Mouse (Mus musculus) Muller cell, postnatal 12 days (primary cell): ENCODE data around the gene Pgp.

Experiments
- DNase-seq: peaks from one replicate; pipeline ENCODE4 v3.0.0-alpha.2; 2015; ENCODE audit errors: inconsistent ontology term

The Pgp gene

GRCm38 (mm10) chr17:24461580-24461979 is 8.6 kb upstream of the Pgp start:
- DNase-seq, result no peak

- no peak for DNase-seq
Measured at GRCm38 (mm10) chr17:24462932-24463331, 7.3 kb upstream of the Pgp start.

- no peak for DNase-seq
Measured at GRCm38 (mm10) chr17:24463374-24464133, 6.6 kb upstream of the Pgp start.

- DNase-seq, result no peak
Measured at GRCm38 (mm10) chr17:24468636-24469246, 1.5 kb upstream of the Pgp start.

- DNase-seq, result no peak
Measured at GRCm38 (mm10) chr17:24469336-24469909, 769 bp upstream of the Pgp start.

- no peak for DNase-seq
Measured at GRCm38 (mm10) chr17:24470701-24471527, 722 bp downstream of the Pgp start.

GRCm38 (mm10) chr17:24472512-24472911 is 2.3 kb downstream of the Pgp start:
- peak; percentile 69 for DNase-seq

- DNase-seq, result no peak
Measured at GRCm38 (mm10) chr17:24473612-24474275, 3.6 kb downstream of the Pgp start, which contains the start of gene Bricd5. Gene Bricd5 (plus strand): TSS chr17:24473884.

- peak; percentile 36 for DNase-seq
Measured at GRCm38 (mm10) chr17:24474557-24474956, 4.4 kb downstream of the Pgp start.

- DNase-seq, result no peak
Measured at GRCm38 (mm10) chr17:24475586-24475985, 5.4 kb downstream of the Pgp start.

- no peak for DNase-seq
Measured at GRCm38 (mm10) chr17:24476022-24476776, 6.0 kb downstream of the Pgp start.

GRCm38 (mm10) chr17:24477053-24477984 is 7.1 kb downstream of the Pgp start:
- no peak for DNase-seq

GRCm38 (mm10) chr17:24477985-24478600 is 7.9 kb downstream of the Pgp start:
- DNase-seq, result no peak

- DNase-seq, result peak; percentile 97
Measured at GRCm38 (mm10) chr17:24478663-24479380, 8.6 kb downstream of the Pgp start, which contains the start of gene Mlst8. Gene Mlst8 (minus strand): TSS chr17:24479078.

- no peak for DNase-seq
Measured at GRCm38 (mm10) chr17:24479431-24479830, 9.2 kb downstream of the Pgp start.

- DNase-seq, result no peak
Measured at GRCm38 (mm10) chr17:24480201-24480826, 10.1 kb downstream of the Pgp start.

- no peak for DNase-seq
Measured at GRCm38 (mm10) chr17:24481027-24481815, 11.0 kb downstream of the Pgp start.
